Mouse (Mus musculus): ENCODE results near the gene Gm11492.

- TF ChIP-seq CTCF (IDR thresholded peaks at IDR 0.05; ENCODE audit: insufficient read depth, low read length) (no peak), POLR2A (IDR thresholded peaks at IDR 0.05; ENCODE audit: borderline replicate concordance, extremely low read depth, low read depth, low read length) (no peak)
These were observed 2.0 kb downstream of the Gm11492 start, which contains the start of gene Sept4 for GRCm38 (mm10) chr11:87568255-87568953.
